Mouse (Mus musculus): ENCODE data around the gene Sptbn2. TPM values are rescaled to one million over a fixed set of nuclear protein-coding genes. Genes with fewer than 3 reads are reported as not detected.

Gene Sptbn2
- 33.1 and 35.5 TPM in 2 replicates for polyA plus RNA-seq (2012; rRNA removed)

DNA sequence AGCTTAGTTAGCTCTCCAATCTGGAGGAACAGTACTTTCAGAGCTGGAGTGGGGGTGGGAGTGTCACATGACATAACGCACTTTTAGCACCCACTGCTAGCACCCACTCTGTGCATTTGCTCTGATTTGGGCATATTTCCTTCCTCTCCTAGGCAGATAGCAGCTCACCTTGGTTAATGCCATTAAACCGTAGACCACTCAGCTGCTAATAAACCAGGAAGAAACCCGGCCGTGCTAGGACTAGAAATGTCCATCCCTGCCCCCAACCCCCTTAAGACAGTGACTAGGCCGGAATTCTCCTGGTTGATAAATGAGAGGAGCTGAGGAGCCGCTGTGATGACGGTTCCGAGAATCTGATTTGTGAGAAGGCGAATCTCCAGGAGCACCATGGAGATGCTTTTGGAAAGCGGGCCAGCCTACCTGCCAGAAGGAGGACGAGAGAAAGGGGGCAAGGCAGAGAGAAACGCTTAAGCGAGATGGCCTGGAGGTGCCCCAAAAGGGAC lies at the start of gene Sptbn2:
Gene Sptbn2, plus strand, starts transcription at position 70 of the 503 bp plus-strand sequence.

DNA sequence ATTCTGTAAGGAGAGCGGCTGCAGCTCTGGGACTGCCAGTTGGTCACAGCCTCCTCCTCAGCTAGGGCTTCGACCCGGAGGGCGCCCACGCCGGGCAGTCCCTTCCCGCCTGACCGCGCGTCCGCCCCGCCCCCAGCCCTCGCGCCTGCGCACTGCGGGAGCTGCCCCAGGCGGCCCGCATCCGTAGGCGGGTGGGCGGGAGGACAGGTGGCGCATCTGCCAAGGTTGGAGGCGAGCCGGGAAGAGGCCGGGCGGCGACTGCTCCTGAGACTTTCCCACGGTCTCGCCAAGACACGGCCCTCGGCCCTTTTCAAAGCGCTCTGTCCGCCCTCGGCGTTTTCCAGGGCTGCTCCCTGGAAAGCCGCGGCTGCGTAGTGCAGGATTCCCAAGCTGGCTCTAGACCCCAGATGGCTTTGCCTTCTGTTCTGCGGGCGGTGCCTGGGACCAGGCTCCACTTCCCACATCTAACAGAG lies 12.7 kb upstream of the Sptbn2 start, which contains the start of gene Gm960:
Gene Gm960, minus strand, starts transcription at position 464 of the 473 bp plus-strand sequence.

DNA sequence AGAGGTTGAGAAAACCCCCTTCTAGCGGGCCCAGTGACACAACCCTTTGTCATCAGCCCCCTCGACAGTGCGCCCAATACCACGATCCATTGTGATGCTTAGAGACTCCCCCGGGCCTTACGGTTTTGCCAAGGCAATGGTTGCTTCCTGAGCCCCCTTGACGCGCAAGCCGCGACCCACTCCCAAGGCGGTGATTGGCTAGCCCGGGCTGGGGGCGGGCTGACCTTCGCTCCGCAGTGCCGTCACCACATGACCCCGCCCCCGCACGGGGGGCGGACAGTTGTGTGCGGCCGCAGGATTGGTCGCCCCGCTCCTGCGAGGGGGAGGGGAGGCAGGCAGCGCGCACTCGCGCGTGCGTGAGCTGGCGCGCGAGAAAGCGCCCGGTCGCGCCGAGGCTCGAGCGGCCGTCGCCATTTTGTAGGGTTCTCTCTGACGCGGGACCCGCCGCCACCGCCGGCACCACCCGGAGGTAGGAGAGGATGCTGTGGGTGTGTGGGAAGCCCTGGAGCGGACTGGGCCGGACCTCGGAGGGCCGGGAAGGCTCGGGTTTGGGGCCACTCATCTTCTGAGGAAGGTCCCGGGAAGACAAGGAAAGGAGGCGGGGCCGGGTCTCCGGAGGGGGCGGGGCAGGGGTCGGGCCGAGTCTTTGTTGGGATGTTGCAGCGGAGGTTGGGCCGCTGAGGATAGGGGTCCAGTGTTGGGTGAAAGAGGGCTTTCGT lies 45.4 kb downstream of the Sptbn2 start, which contains the start of gene Rbm4b:
Gene Rbm4b, plus strand, starts transcription at position 305 of the 719 bp plus-strand sequence.

DNA sequence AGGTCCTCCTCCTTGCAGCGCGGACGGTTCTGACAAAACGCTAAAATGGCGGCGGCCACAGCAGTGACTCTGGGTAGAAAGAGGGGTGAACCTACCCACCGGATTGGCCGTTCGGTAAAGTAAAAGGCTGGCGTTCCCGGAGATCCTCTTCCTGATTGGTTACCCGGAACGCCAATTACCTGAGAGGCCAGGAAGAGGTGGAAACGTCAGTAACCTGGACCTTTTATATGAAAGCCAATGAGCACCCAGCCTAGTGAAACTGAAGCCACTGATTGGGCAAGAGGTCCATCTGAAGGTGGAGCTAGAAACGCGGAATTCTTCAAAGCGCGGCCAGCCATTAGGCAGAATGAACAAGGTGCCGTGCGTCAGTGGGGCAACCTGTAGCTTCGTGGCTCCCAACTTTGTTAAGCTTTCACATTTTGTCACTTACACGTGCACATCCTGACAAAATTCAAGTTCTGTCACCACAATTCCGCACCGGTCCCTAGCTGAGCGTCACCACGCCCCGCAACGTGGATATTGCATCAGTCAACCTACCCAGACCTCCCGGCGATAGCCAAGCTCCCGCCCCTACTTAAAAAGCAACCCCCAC lies 83.0 kb downstream of the Sptbn2 start, which contains the start of gene Rbm4:
Gene Rbm4, minus strand, starts transcription at position 71 of the 592 bp plus-strand sequence.

Other genes starting within 250 kb of the Sptbn2 start
- gene Syt12, start 233.7 kb upstream of the Sptbn2 start, polyA plus RNA-seq (2012; rRNA removed): 1.7 and 1.9 TPM in 2 replicates
- not detected in 2 replicates for gene 2010003K11Rik, start 212.6 kb upstream of the Sptbn2 start, polyA plus RNA-seq (2012; rRNA removed)
- 11.3 and 13.4 TPM in 2 replicates for gene Pcx, start 200.7 kb upstream of the Sptbn2 start, polyA plus RNA-seq (2012; rRNA removed)
- gene Lrfn4, start 95.5 kb upstream of the Sptbn2 start, polyA plus RNA-seq (2012; rRNA removed): 72.8 TPM in 2 replicates
- 67.2 and 67.5 TPM in 2 replicates for gene Rce1, start 85.5 kb upstream of the Sptbn2 start, polyA plus RNA-seq (2012; rRNA removed)
- 4.1 and 4.2 TPM in 2 replicates for gene Gm960, start 12.5 kb upstream of the Sptbn2 start, polyA plus RNA-seq (2012; rRNA removed)
- gene Rbm4b, start 45.3 kb downstream of the Sptbn2 start, polyA plus RNA-seq (2012; rRNA removed): 89.3 and 101 TPM in 2 replicates
- 150 and 168 TPM in 2 replicates for gene Rbm4, start 82.7 kb downstream of the Sptbn2 start, polyA plus RNA-seq (2012; rRNA removed)
- gene Gm21992, start 100.4 kb downstream of the Sptbn2 start, polyA plus RNA-seq (2012; rRNA removed): 17.5 and 26.3 TPM in 2 replicates
- 59.1 and 61.9 TPM in 2 replicates for gene Rbm14, start 100.5 kb downstream of the Sptbn2 start, polyA plus RNA-seq (2012; rRNA removed)
- gene Ccs, start 128.2 kb downstream of the Sptbn2 start, polyA plus RNA-seq (2012; rRNA removed): 44.2 and 54.2 TPM in 2 replicates
- 0.28 and 0.48 TPM in 2 replicates for gene Ccdc87, start 128.2 kb downstream of the Sptbn2 start, polyA plus RNA-seq (2012; rRNA removed)
- 58.6 and 72.9 TPM in 2 replicates for gene Ctsf, start 144.0 kb downstream of the Sptbn2 start, polyA plus RNA-seq (2012; rRNA removed)
- 1.3 and 2.9 TPM in 2 replicates for gene Actn3, start 166.7 kb downstream of the Sptbn2 start, polyA plus RNA-seq (2012; rRNA removed)
- 33.2 and 34.5 TPM in 2 replicates for gene Zdhhc24, start 167.5 kb downstream of the Sptbn2 start, polyA plus RNA-seq (2012; rRNA removed)
- 18.7 and 18.8 TPM in 2 replicates for gene Bbs1, start 195.5 kb downstream of the Sptbn2 start, polyA plus RNA-seq (2012; rRNA removed)
- 110 and 111 TPM in 2 replicates for gene Dpp3, start 217.1 kb downstream of the Sptbn2 start, polyA plus RNA-seq (2012; rRNA removed)
- 8.6 and 9.1 TPM in 2 replicates for gene Peli3, start 232.0 kb downstream of the Sptbn2 start, polyA plus RNA-seq (2012; rRNA removed)

Data from central nervous system, embryonic 14 days (tissue).